Mouse (Mus musculus): ENCODE data around the gene C8g.
A peak's percentile ranks its signal among the peaks of the same experiment; 100 is the strongest.

The C8g gene

DNA sequence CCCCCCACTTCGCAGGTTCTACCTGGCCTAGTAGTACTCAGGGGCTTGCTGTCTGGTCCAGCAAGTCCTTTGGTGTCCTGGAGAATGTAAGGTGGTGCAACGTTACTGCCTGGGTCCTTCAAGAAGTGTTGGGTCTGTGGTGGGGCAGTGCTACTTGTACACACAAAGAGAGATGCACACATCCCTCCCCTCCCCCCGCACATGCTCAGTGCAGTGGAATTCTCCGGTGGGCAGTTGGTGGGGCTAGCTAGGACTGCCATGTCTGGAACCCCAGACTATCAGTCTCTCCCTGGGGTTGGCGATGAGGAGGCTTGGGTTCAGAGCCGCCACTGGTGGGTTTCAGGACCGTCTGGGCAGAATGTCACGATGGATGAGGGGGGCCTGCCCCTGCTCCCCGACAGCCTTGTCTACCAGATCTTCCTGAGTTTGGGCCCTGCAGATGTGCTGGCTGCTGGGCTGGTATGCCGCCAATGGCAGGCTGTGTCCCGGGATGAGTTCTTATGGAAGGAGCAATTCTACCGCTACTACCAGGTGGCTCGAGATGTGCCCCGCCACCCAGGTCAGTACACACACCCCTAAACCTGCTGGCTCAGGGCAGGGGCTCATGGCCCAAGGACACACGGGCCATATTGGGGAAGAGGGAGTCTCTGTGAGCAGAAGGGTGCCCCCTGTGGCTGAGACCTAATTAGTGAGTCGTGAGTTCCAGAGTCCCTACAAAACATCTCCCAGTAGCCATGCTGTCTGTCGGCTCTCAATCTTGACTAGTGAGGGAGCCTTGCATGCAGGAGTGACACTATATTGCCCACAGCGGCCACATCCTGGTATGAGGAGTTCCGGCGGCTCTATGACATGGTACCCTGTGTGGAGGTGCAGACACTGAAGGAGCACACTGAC lies at the start of gene C8g:
Gene C8g (minus strand): TSS at position 127 of the 894 bp plus-strand sequence.
- DNase-seq (ENCODE audit: low read depth, low spot score) = no peak

DNA sequence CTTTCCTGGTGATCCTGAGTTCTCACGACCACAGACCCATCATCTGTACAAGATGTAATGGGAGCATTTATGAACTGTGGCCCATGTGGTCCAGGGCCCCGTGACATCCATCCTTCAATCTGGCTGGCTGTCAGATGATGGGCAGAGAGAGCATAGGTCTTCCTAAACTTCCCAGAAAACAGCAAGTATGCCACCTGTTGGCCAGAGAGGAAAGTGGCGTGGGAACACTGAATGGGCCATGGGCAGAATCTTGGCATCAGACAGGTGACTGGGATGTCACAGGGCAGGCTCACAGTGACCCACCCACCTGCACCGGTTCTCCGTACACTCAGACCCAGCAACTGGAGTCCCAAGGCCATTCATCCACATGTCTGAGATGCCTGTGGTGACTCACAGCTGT lies 49.7 kb upstream of the C8g start:
- peak; percentile 54 for DNase-seq (ENCODE audit: low read depth, low spot score)

DNA sequence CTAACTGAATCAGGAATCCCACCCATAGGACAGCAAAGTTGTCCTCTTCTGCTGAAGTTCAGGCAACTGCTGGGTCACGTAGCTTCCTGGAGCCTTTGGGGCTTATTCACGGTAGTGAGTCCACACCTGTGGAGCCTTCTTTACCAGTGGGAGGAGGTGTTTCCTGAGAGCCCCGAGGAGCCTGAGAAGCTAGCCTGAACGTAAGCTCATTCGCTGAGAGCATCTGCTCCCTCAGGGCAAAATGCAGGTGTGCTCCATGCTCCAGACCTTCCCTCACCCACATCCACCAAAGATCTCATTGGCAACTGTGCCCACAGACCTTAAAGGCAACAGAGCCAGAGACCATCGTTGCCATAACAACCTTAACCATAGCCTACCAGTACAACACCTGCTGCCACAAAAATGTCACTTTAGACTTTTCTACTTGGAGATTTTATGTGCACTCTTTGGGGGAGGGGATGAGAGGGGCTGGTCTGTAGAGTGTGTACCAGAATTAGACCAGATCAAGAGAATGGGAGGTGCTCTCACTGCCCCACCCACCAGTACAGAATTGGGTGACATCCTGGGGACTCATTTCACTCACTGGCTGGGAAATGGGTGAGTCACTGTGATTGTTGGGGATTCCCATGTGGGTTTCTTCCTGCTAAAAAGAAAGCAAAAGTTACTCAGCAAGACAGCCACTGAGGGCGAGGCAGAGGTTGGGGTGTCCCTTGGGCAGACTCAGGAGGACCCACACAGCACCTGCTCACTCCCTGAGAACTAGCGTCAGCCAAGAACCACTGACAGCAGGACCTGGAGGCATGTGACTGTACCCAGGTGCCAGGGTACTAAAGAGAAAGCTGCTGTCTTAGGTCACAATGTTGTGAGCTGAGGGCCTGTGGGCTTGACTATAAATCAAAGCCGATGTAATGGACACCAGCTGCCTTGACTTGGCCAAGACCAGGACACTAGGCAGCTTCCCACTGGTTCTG lies 47.8 kb upstream of the C8g start:
- DNase-seq (ENCODE audit: low read depth, low spot score) = peak; percentile 79

DNA sequence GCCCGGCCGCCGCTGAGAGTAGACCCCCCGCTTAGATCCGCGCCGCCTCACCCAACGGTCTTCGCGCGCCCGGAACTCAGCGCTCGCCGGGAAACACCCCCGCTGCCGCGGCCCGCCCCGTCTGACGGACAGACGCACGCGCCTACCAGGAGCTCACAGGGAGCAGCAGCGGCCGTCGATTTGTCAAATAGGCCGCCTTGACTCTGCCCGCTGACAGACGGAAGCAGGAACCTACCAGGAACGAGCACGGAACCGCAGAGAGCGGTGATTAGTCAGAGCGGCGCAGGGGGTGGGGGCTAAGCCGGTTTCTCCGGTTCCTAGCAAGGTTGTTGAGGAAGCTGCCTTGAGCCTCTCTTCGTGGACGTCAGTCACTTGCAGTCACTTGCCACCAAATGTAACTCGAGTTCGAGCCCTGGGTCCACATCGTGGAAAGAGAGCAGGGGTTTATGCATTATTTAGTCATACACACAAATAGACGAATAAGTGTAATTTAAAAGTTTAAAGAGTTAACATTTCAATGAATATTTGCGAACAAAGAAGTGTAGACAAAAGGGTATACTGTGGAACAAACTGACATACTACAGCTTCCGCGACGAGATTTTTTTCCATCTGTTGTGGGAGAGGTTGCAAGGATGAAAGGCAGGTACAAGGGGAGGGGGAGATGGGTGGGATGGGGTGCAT lies 45.4 kb upstream of the C8g start, which contains the start of gene Traf2:
Gene Traf2 (minus strand): TSS at position 130 of the 681 bp plus-strand sequence.
- DNase-seq (ENCODE audit: low read depth, low spot score) = peak; percentile 98

DNA sequence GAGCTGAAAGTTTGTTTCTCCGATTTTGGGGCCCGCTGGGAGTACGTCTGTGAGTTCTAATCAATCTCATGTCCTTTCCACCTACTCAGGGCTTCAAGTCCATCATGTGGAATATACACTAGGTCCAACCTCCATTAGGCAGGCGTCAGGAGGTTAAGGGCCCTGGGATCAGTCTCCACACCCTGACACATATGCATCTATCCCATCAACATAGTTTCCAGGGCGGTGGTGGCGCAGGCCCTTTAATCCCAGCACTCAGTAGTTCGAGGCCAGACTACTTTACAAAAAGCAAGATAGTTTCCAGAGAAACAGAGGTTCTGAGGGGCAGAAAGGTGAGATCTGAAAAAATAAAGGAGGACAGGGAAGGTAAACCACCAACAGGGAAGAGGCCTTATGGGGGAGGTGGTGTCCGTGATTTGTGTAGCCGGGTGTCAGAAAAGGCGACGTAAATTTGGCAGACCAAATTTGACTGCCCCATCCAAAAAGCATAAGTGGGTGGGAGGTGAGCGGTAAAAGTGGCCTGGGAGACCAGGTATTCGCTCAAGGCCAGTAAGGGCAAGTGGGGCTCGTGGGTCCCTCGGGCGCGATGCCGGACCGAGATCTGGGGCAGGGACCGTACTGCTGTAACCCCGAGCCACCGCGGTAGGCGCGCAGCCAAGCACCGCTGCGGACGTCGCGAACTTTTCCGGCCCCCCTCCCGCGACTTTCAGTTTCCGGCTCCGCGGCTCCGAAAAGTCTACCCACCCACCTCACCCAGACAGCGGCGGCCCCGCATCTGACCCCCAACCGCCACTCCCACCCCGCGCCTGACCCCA lies 44.7 kb upstream of the C8g start:
- DNase-seq (ENCODE audit: low read depth, low spot score) = peak; percentile 57

DNA sequence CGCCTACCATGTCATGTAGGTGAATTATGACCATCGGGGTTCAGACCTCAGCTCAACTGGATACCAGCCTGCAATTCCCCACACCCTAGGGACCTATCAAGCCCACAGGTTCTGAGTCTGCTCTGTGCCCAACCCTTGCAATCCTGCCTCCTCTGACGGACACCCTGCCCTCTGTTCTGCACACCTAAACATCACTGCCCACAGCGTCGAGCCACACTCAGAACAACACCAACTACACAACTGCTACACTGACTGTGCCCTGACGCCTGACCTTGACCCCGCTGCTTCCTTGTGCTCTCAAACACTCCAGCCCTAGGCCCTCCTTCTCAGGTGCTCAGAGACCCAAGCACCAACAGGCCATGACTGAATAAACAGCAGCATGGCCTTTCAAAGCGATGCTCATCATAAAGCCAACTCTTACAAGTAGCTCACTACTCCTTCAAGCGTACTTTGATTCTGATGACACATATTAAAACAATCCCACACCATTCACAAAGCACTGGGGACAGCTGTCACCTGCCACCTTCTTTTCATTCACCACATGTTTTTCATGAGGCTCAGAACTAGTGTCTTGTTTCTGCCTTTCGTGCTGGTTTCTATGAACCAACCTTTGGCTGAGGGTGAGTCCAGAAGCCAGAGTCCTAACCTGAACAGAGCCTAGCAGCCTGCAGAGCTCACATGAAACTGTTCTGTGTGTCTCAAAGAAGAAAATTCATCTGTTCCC lies 40.3 kb upstream of the C8g start:
- no peak for DNase-seq (ENCODE audit: low read depth, low spot score)

DNA sequence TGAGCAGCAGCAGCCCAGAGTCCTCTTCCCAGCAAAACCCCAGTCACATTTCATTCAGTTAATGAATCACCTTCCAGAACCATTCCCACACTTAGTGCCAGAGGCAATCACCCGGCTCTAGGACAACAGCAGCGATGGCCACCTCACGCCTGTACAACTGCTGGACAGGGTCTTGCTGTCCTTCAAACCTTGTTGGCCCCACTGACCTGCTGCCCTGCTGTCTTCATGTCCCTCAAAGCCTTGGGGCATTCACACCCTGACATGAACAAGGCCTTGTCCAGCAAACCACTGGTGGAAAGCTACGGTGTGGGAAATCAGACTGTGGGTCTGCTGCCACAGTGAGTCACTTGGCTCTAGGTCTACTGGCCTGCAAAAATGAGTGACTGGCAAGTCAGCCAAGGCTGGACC lies 39.0 kb upstream of the C8g start:
- DNase-seq (ENCODE audit: low read depth, low spot score) = no peak

DNA sequence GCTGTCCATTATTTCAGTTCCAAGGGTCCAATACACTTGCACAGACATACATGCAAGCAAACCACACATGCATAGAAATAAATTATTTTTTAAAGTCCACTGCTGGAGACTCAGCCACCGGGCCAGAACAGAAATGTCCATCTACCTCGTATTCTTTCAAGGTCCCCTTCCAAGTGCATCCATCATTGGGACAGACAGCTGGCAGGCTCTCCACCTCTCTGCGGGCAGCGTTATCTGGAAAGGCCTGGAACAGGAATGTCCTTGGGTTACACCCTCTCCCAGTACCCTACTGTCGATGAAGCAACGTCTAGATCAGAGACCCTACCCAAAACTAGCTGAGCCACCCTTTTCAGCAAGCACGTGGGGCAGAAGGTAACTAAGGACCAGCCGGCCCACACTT lies 35.0 kb upstream of the C8g start:
- DNase-seq (ENCODE audit: low read depth, low spot score) = no peak

DNA sequence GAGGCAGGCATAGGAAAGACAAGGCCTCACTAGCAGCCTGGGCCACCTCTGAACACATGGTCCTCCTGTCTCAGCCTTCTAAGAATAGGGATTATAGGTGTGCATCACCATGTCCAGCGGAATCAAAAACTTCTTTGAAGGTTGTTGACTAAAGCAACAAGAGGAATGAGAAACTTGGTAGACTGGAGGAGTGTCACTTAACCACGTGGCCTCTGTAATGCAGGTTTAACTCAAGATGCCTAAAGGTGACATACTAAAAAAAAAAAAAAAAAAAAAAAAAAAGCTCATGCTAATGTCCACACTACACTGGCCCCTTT lies 33.3 kb upstream of the C8g start:
- no peak for DNase-seq (ENCODE audit: low read depth, low spot score)

DNA sequence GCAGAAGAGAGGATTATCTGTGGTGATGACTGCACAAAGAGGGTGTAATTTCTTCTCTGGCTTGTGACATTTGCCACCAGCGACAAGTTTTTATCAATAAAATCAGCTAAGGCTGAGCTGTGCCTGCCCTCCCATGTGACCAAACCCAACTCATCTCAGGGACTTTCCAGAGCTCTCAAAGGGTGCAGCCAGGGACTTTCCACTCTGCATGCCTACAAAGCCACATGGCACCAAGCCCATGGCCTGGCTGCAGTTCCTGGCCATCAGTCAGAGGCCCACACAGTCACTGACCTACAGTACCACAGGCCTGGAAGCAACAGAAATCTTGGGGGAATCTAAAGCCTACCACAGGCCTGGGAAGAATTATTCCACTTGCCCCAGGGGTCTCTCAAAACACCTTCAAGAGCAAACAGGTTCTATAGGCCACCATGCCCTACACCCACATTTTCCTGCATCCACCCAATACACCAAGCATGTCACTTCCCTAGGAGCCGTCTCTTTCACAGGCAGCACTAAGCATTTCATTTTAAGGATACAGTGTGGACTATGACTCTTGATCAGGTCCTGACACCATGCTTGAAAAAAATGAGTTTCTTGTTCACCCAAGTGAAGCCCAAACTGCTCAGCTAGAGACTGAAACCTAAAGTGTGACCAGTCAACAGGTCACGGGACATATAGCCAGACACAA lies 32.8 kb upstream of the C8g start:
- peak; percentile 95 for DNase-seq (ENCODE audit: low read depth, low spot score)

DNA sequence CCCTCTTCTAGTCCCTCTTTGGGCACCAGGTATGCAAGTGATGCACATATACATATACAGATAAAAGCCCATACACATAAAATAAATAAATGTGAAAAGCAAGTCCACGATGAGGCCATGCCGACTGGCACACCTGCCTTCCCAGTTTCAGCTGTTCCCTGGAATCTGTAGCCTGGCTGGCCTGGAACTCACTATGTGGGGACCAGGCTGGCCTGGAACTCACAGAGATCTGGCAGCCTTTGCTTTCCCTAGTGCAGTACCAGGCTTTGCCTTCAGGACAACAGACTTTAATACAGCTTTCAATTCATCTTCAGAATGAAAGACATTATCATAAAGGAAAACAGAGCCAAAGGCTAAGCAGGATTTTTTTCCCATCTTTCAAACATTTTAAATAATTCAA lies 32.2 kb upstream of the C8g start:
- DNase-seq (ENCODE audit: low read depth, low spot score) = no peak

DNA sequence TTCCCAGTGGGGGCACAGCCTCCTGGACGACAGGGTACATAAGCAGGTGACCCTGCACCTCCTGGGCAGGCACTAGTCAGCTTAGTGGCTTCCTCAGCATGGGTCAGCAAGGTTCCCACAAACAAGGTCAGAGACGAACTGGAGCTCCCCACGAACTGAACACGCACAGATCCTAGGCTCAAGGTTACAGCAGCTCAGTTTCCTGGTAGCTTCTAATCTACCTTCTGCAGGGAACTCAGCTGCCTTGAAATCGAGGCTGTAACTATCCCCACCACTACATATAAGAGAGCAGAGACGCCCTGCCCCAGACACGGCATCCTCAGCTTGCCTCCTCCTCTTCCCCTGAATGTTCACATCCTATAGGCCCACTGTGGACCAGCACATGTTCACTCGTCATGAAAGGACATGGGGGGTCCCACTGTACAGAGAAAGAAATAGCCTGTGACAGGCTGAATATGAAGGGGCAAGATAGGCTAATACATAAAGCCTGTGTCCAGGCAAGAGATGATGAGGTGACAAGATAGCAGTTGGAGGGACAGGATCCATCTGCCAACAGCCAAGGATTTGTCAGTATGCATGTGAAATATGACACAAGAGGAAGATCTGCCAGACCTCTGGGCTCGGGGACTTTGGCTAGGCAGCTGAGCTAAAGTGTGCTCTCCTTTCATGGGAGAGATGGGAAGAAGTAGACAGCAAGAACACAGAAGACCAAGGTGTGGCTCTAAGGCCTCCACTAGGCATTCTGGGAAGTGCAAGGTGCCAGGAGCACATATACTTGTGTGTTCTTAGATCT lies 25.2 kb upstream of the C8g start:
- DNase-seq (ENCODE audit: low read depth, low spot score) = peak; percentile 66

DNA sequence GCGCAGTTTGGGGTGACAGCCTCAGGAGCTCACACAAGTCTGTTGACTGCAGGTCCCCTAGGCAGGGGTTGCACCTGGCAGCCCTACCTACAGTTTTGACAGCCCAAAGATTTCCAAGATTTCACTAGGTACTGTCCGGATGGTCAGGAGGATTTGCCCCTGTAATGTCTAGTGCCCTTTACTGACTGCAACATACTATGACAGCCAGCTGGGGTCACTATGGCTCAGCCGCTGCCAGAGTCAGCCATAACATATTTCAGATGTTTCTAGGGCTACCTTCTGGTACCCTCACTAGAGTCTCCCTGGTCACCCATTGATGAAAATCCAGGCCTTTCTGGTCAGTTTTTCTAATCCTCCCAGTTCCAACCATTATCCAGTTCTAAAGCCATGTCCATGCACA lies 8.4 kb upstream of the C8g start:
- DNase-seq (ENCODE audit: low read depth, low spot score) = no peak

DNA sequence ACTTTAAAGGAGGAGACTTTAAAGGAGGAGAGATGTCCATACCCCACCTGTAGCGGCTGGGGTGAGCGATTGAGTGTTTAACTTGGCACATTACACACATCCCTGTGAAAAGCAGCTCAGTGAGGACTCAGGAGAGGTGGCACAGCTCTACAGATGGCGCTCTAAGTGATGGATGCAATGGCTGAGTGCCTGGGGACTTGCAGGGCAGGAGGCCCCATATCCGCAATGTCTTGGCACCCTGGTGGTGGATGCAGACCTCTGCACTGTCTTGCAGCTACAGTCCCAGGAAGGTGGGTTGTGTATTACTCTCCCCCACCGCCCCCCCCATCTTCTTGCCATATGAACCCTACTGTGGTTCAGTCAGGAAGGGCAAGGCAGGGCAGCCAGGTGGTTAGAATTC lies 5.4 kb upstream of the C8g start:
- no peak for DNase-seq (ENCODE audit: low read depth, low spot score)

DNA sequence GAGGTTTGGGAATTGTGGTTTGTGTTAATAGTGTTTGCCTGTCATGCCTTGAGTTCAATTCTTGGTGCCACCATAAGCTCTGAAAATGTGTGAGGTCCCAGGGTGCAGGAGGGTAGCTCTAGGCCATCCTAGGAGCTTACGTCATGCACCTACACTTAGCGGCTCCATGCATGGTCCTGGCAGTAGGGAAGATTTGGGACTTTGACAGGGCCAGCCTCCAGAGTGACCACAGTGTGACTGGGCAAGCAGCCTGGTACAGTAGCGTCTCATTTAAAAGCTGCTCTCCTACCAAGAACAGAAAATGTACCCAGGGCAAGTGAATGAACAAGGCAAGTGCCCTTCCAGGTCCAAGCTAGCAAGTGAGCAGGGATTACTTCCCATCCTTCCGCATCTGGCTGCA lies 4.3 kb upstream of the C8g start:
- DNase-seq (ENCODE audit: low read depth, low spot score) = no peak

DNA sequence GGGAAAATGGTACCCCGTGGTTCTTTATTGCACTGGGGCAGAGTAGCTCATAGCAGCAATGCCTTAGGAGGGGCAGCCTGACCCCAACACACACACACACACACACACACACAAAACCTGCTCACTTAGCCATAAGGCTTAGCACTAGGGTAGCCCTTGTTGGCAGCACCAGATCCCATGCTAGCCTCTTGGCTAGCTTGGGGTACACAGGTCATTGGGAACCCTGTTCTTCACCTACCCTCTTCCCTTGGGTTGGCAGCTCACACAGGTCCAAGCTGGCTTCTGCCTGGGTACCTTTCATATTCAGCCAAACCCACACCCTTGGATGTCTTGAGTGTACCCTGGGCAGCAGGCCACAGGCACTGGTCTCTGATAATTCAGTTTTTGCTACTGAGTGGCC lies 3.5 kb upstream of the C8g start:
- no peak for DNase-seq (ENCODE audit: low read depth, low spot score)

DNA sequence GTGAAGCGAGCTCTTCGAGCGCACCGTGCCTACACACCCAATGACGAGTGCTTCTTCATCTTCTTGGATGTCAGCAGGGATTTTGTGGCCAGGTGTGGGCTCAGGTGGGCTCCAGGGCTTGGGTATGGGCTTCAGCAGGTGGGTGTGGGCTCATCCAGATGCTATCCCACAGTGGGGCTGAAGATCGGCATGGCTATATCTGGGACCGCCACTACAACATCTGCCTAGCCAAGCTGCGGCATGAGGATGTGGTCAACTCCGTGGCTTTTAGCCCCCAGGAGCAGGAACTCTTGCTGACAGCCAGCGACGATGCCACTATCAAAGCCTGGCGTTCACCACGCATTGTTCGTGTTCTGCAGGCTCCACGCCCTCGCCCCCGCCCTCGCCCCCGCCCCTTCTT lies 3.0 kb upstream of the C8g start:
- DNase-seq (ENCODE audit: low read depth, low spot score) = no peak

DNA sequence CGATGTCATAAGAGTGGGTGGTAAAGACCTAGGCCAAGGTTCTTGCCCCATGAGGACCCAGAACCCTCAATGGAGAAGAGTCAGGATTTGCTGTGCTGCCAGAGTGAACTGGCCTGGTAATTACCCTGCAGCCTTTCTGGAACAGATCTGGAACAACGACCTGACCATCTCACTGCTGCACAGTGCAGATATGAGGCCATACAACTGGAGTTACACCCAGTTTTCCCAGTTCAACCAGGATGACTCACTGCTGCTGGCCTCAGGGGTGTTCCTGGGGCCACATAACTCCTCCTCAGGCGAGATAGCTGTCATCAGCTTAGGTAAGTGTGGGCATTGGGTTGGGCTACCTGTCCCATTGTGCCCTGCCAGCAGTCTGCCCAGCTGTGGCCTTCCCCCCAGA lies 1.2 kb upstream of the C8g start:
- DNase-seq (ENCODE audit: low read depth, low spot score) = no peak
